Mouse (Mus musculus): Measurements from ENCODE around the gene Robo3. TPM values are rescaled to one million over a fixed set of nuclear protein-coding genes. Genes with fewer than 3 reads are reported as not detected.

Gene Robo3
- total RNA-seq, 2 experiments from 2014 or later = 14.8 to 19.0 TPM

DNA sequence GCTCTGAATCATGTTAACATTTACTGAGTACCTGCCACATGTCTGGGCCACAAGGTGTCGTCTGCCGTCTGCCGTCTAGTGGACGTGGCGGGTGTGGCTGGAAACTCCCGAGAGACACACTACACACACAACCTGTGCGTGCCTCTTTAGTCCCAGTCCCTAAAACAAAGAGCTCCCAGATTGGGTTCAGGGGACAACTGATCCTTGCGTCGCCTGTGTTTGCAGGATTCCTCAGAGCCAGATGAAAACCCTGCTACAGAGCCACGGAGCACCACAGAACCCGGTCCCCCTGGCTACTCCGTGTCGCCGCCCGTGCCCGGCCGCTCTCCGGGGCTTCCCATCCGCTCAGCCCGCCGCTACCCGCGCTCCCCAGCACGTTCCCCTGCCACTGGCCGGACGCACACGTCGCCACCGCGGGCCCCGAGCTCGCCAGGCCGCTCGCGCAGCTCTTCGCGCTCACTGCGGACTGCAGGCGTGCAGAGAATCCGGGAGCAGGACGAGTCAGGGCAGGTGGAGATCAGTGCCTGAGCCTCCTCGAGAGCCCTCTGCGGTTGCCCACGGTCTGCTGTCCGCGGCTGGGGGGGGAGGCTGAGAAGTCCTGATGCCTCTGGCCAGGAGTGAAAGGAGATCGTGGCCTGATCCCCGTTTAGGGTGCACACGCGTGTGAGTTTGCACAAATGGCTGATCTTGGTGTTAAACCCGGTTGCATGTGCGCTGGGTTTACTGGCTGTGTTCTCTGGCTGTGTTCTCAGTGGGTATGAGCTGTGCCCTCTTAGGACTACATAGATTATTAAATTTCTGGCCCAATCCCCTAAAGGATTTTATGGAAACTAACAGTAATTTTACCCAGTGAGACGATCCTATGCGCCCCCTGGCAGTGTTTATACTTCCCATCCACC, 48.5 kb downstream of the Robo3 start:
- DNase-seq (ENCODE audit: low spot score in 2 of 2) = no peak
- TF ChIP-seq CTCF (conservative IDR thresholded peaks at IDR 0.05) = peak; percentile 61
- peak overlapping the region; percentile 56 for H3K4me3 ChIP-seq
- H3K27ac ChIP-seq = peak overlapping the region; percentile 82

DNA sequence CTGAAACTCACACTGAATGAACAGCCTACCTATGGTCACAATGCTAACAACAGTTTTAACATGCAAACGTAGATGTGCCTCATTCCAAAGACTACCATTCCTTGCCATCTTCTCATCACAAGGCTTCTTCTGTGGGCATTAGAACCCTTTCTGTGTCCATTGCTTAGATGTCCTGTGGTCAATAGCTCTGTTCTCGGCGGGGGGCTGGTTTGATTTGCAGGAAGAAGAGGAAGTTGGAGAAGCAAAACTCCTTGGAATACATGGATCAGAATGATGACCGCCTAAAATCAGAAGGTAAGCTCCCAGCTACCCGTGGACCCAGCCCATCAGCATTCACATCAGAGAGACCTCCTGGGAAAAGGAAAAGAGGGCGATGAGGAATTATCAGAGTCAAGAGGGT, 49.9 kb downstream of the Robo3 start:
- H3K4me3 ChIP-seq = no peak overlapping the region
- DNase-seq (ENCODE audit: low spot score in 2 of 2) = no peak
- TF ChIP-seq CTCF (conservative IDR thresholded peaks at IDR 0.05) = no peak
- no peak overlapping the region for H3K27ac ChIP-seq

GRCm38 (mm10) chr9:37375718-37376117, 57.3 kb downstream of the Robo3 start:
- no peak for DNase-seq (ENCODE audit: low spot score in 2 of 2)
- H3K4me3 ChIP-seq = no peak overlapping the region
- no peak overlapping the region; the same call in 1 of the 2 replicates for H3K27ac ChIP-seq
- no peak for TF ChIP-seq CTCF (conservative IDR thresholded peaks at IDR 0.05)

DNA sequence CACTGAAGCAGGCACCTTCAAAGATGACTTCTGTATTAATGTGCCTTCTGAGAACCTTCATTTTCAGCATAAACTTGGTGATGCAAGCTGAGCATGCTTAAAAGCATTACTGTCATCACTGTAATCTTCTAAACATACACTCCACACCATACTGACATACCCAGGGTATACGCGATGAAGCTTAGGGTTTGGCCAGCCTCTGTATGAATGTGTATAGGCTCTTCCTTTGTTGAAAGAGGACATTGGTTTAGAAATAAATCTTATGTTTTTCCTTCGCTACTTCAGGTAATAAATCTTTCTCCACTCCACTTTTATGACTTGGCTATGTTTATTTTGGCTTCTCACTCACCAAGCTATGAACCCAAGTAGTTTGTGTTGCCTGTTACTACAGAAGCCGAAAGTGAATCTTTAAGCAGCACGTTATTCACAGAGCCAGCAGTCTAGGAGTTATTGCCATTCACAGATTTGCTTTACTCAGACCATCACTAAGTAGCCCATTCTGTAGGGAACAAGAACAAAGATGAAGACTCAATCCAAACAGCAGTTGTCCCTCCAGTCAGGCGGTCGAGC, 61.7 kb downstream of the Robo3 start:
- DNase-seq (ENCODE audit: low spot score in 2 of 2) = no peak
- H3K27ac ChIP-seq = peak overlapping the region; percentile 2; the same call in 1 of the 2 replicates
- H3K4me3 ChIP-seq = no peak overlapping the region; the same call in 1 of the 2 replicates
- no peak for TF ChIP-seq CTCF (conservative IDR thresholded peaks at IDR 0.05)

GRCm38 (mm10) chr9:37368860-37369259, 64.2 kb downstream of the Robo3 start:
- Histone ChIP-seq H3K4me3 (peak overlapping the region; percentile 47), H3K27ac (peak overlapping the region; percentile 98)
- DNase-seq (ENCODE audit: low spot score in 2 of 2) = no peak
- TF ChIP-seq CTCF (conservative IDR thresholded peaks at IDR 0.05) = peak; percentile 47

- H3K4me3 ChIP-seq = peak overlapping the region; percentile 47
- no peak for DNase-seq (ENCODE audit: low spot score in 2 of 2)
- peak overlapping the region; percentile 98 for H3K27ac ChIP-seq
- TF ChIP-seq CTCF (conservative IDR thresholded peaks at IDR 0.05) = peak; percentile 68
Observed at GRCm38 (mm10) chr9:37368081-37368830, 64.8 kb downstream of the Robo3 start.

DNA sequence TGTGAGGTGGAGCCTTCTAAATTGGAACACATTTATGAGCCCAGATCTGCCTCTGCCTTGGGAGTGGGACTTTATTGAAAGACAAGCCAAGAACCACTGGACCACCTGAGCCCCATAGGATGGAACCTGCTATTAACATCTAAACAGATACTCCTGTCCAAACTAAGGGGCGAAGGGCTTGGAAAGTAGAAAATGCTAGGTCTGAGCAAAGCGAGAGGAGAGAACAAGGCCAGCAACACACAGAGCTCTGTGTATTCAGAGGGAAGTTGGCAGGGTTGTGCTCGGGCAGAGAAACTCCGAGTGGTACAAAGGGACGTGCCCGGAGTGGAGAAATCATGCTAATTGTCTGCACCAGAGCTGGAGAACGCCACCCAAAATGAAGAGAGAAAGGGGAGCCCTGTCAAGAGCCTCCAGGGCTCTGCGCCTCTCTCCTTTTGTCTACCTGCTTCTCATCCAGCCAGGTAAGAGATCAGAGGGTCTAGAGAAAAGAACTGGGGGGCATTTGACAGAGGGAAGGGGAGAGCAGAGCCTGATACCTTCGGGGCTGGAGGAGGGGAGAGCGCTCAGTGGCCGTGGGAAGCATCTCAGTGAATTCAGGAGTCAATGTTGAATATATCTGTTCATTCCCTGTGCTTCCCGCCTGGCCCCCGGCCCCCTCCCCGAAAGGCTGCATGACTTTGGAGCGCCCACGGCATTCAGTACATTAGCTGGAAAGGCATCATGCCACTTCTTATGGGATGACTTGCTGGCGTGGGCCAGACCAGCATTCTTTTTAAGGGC, 65.6 kb downstream of the Robo3 start, which contains the start of gene Hepacam:
Hepacam (plus strand) TSS at position 51 of the 780 bp plus-strand sequence.
- Histone ChIP-seq H3K4me3 (peak within 1 kb of the TSS; percentile 47), H3K27ac (peak within 1 kb of the TSS; percentile 98)
- TF ChIP-seq CTCF (conservative IDR thresholded peaks at IDR 0.05) = no peak
- DNase-seq (ENCODE audit: low spot score in 2 of 2) = peak in 1 of 2 experiments; percentile 70

- no peak for TF ChIP-seq CTCF (conservative IDR thresholded peaks at IDR 0.05)
- peak overlapping the region; percentile 98 for H3K27ac ChIP-seq
- H3K4me3 ChIP-seq = no peak overlapping the region
- DNase-seq (ENCODE audit: low spot score in 2 of 2) = no peak
Observed at GRCm38 (mm10) chr9:37365706-37366105, 67.3 kb downstream of the Robo3 start.

Other genes starting within 250 kb of the Robo3 start
- gene Tmem218, start 225.0 kb downstream of the Robo3 start, total RNA-seq (2021) = 1 to 10 TPM; 6.2 to 8.1 TPM
- 1 to 10 TPM; 1.1 to 1.6 TPM for gene Slc37a2, start 177.5 kb downstream of the Robo3 start, total RNA-seq (2021)
- gene Ccdc15, start 84.8 kb downstream of the Robo3 start, total RNA-seq (2021) = 1 to 10 TPM; 1.6 to 3.1 TPM
- 10 to 100 TPM; 65.9 to 68.1 TPM for gene Hepacam, start 65.9 kb downstream of the Robo3 start, total RNA-seq (2021)
- 1 to 10 TPM; 4.9 to 5.8 TPM for gene Robo4, start 31.3 kb downstream of the Robo3 start, total RNA-seq (2021)
- gene Msantd2, start 56.1 kb upstream of the Robo3 start, total RNA-seq (2021) = 10 to 100 TPM; 20.5 to 25.6 TPM
- gene Esam, start 94.8 kb upstream of the Robo3 start, total RNA-seq (2021) = 10 to 100 TPM; 18.3 to 19.3 TPM
- 1 to 10 TPM; 2.5 to 3.7 TPM for gene Vsig2, start 106.0 kb upstream of the Robo3 start, total RNA-seq (2021)
- 1,000 to 10,000 TPM; 1,464 to 1,512 TPM for gene Nrgn, start 119.7 kb upstream of the Robo3 start, total RNA-seq (2021)
- gene Siae, start 122.5 kb upstream of the Robo3 start, total RNA-seq (2021) = 10 to 100 TPM in 1 of 2 experiments, 1 to 10 TPM in 1; 9.6 to 14.0 TPM
- gene Spa17, start 180.5 kb upstream of the Robo3 start, total RNA-seq (2021) = 1 to 10 TPM; 1.5 to 1.9 TPM
- 10 to 100 TPM; 46.9 to 47.0 TPM for gene Tbrg1, start 224.1 kb upstream of the Robo3 start, total RNA-seq (2021)
- gene Panx3, start 236.0 kb upstream of the Robo3 start, total RNA-seq (2021) = not detected

All from layer of hippocampus, adult 2 months (tissue).